Mouse (Mus musculus) midbrain, embryonic 13.5 days (tissue): ENCODE data around the gene Stk11ip. TPM values are rescaled to one million over a fixed set of nuclear protein-coding genes. Genes with fewer than 3 reads are reported as not detected.

Source experiments
- ATAC-seq: fragments of 200-750 bp; cut with Nextera tagmentation; 2 replicates; pipeline ENCODE4 v1.8.0; 2017; ENCODE audit warnings: mild to moderate bottlenecking, moderate TSS enrichment, moderate library complexity
- H3K27ac ChIP-seq: fragments of 300-500 bp; sonication (generic); 2 replicates; pipeline ENCODE4 v1.5.1; 2015; ENCODE audit warnings: inconsistent platforms, mild to moderate bottlenecking, moderate library complexity
- H3K27me3 ChIP-seq: fragments of 300-500 bp; sonication (generic); 2 replicates; pipeline ENCODE4 v1.6.1; 2015; ENCODE audit warnings: mild to moderate bottlenecking, inconsistent platforms
- H3K36me3 ChIP-seq: fragments of 300-500 bp; sonication (generic); 2 replicates; pipeline ENCODE4 v1.6.1; 2015; ENCODE audit warnings: mild to moderate bottlenecking, inconsistent platforms
- H3K4me1 ChIP-seq: fragments of 300-500 bp; sonication (generic); replicated peaks from 2 replicates; pipeline ENCODE4 v1.6.1; 2015; ENCODE audit warnings: inconsistent platforms
- H3K4me2 ChIP-seq: fragments of 300-500 bp; sonication (generic); replicated peaks from 2 replicates; pipeline ENCODE4 v1.6.1; 2015; ENCODE audit warnings: moderate library complexity, mild to moderate bottlenecking, inconsistent platforms
- H3K4me3 ChIP-seq: fragments of 300-500 bp; sonication (generic); replicated peaks from 2 replicates; pipeline ENCODE4 v1.5.1; 2015; ENCODE audit warnings: mild to moderate bottlenecking, inconsistent platforms
- H3K9ac ChIP-seq: fragments of 300-500 bp; sonication (generic); replicated peaks from 2 replicates; pipeline ENCODE4 v1.6.1; 2015; ENCODE audit warnings: mild to moderate bottlenecking, inconsistent platforms
- H3K9me3 ChIP-seq: fragments of 300-500 bp; sonication (generic); 2 replicates; pipeline ENCODE4 v1.6.1; 2016; ENCODE audit warnings: mild to moderate bottlenecking, inconsistent platforms
- WGBS: fragments of 180-500 bp; shearing (Covaris S2); methylation state at CpG from one replicate; pipeline ENCODE4 v1.1.7; 2015; 5-methylcytosine and 5-hydroxymethylcytosine counted together
- polyA plus RNA-seq: library from polyadenylated mRNA; unstranded; fragments of >200 nt; fragmentation: Nextera tagmentation; extraction: Ambion mirVana; gene quantifications from 2 replicates; pipeline ENCODE4 v1.2.1, GENCODE M21; 2015

Stk11ip gene
- polyA plus RNA-seq, 1 experiment from 2014 or later = 23.6 TPM

GRCm38 (mm10) chr1:75487405-75488161 is 33.7 kb upstream of the Stk11ip start:
- Histone ChIP-seq H3K9me3 (no peaks in the 10 kb centered on the region), H3K27me3 (peaks cover 76% of the 10 kb centered on the region), H3K27ac (no peak overlapping the region), H3K36me3 (peaks cover 43% of the 10 kb centered on the region), H3K4me3 (peak overlapping the region; percentile 49), H3K4me2 (peak overlapping the region; percentile 82), H3K4me1 (peaks cover 31% of the 10 kb centered on the region), H3K9ac (peak overlapping the region; percentile 57)
- ATAC-seq = peak; percentile 73
- under 1% methylated on average over 62 of the region's 62 CpGs for WGBS

GRCm38 (mm10) chr1:75490785-75491551 is 30.4 kb upstream of the Stk11ip start:
- Histone ChIP-seq H3K9me3 (no peaks in the 10 kb centered on the region), H3K36me3 (peaks cover 13% of the 10 kb centered on the region), H3K4me3 (no peak overlapping the region), H3K9ac (no peak overlapping the region), H3K27ac (no peak overlapping the region), H3K4me1 (peaks cover 24% of the 10 kb centered on the region), H3K4me2 (no peak overlapping the region), H3K27me3 (peaks cover 52% of the 10 kb centered on the region)
- 86% methylated on average over 34 of the region's 34 CpGs for WGBS
- no peak for ATAC-seq

- Histone ChIP-seq H3K9ac (no peak overlapping the region; the same call in 1 of the 2 replicates), H3K9me3 (no peaks in the 10 kb centered on the region), H3K27ac (no peak overlapping the region), H3K4me3 (no peak overlapping the region), H3K4me2 (no peak overlapping the region), H3K36me3 (peaks cover 17% of the 10 kb centered on the region), H3K4me1 (peaks cover 10% of the 10 kb centered on the region), H3K27me3 (peaks cover 40% of the 10 kb centered on the region)
- no peak for ATAC-seq
- WGBS = 30% methylated on average over 24 of the region's 24 CpGs
Measured at GRCm38 (mm10) chr1:75492579-75493170, 28.7 kb upstream of the Stk11ip start.

GRCm38 (mm10) chr1:75494878-75495548 is 26.3 kb upstream of the Stk11ip start:
- H3K27me3 ChIP-seq = peaks cover 23% of the 10 kb centered on the region
- peaks cover 40% of the 10 kb centered on the region for H3K36me3 ChIP-seq
- no peak overlapping the region for H3K4me2 ChIP-seq
- no peak overlapping the region for H3K4me3 ChIP-seq
- 0 out of 2 replicates have a peak, but pooled peaks cover 4% of the 10 kb centered on the region for H3K4me1 ChIP-seq
- H3K27ac ChIP-seq = no peak overlapping the region
- 44% methylated on average over 12 of the region's 12 CpGs for WGBS
- no peak overlapping the region for H3K9ac ChIP-seq
- no peak for ATAC-seq
- H3K9me3 ChIP-seq = no peaks in the 10 kb centered on the region

- Histone ChIP-seq H3K27me3 (peaks cover 7% of the 10 kb centered on the region), H3K9me3 (no peaks in the 10 kb centered on the region), H3K4me1 (0 out of 2 replicates have a peak, but pooled peaks cover 8% of the 10 kb centered on the region), H3K9ac (no peak overlapping the region), H3K27ac (no peak overlapping the region), H3K4me3 (no peak overlapping the region), H3K36me3 (peaks cover 52% of the 10 kb centered on the region), H3K4me2 (no peak overlapping the region)
- WGBS = 87% methylated on average over 4 of the region's 4 CpGs
- ATAC-seq = no peak
Measured at GRCm38 (mm10) chr1:75498897-75499296, 22.4 kb upstream of the Stk11ip start.

- peaks cover 52% of the 10 kb centered on the region for H3K36me3 ChIP-seq
- WGBS = 85% methylated on average over 7 of the region's 7 CpGs
- peaks cover 11% of the 10 kb centered on the region for H3K4me1 ChIP-seq
- H3K4me3 ChIP-seq = no peak overlapping the region
- H3K4me2 ChIP-seq = no peak overlapping the region
- H3K9ac ChIP-seq = no peak overlapping the region
- no peaks in the 10 kb centered on the region for H3K9me3 ChIP-seq
- ATAC-seq = no peak
- peaks cover 12% of the 10 kb centered on the region for H3K27me3 ChIP-seq
- no peak overlapping the region for H3K27ac ChIP-seq
Measured at GRCm38 (mm10) chr1:75499441-75499840, 21.9 kb upstream of the Stk11ip start.

- Histone ChIP-seq H3K36me3 (peaks cover 46% of the 10 kb centered on the region), H3K4me1 (peaks cover 22% of the 10 kb centered on the region), H3K9ac (no peak overlapping the region), H3K27ac (no peak overlapping the region), H3K9me3 (no peaks in the 10 kb centered on the region), H3K4me2 (no peak overlapping the region), H3K27me3 (peaks cover 15% of the 10 kb centered on the region), H3K4me3 (no peak overlapping the region)
- WGBS = 97% methylated on average over 9 of the region's 9 CpGs
- no peak for ATAC-seq
Measured at GRCm38 (mm10) chr1:75501905-75502304, 19.4 kb upstream of the Stk11ip start.

GRCm38 (mm10) chr1:75502945-75503650 is 18.2 kb upstream of the Stk11ip start:
- Histone ChIP-seq H3K4me2 (no peak overlapping the region), H3K9ac (no peak overlapping the region), H3K36me3 (peaks cover 42% of the 10 kb centered on the region), H3K9me3 (no peaks in the 10 kb centered on the region), H3K27ac (no peak overlapping the region), H3K4me3 (no peak overlapping the region), H3K4me1 (peaks cover 26% of the 10 kb centered on the region), H3K27me3 (peaks cover 15% of the 10 kb centered on the region)
- 86% methylated on average over 25 of the region's 25 CpGs for WGBS
- no peak for ATAC-seq

GRCm38 (mm10) chr1:75503651-75503980 is 17.7 kb upstream of the Stk11ip start:
- H3K27ac ChIP-seq = no peak overlapping the region
- no peaks in the 10 kb centered on the region for H3K9me3 ChIP-seq
- WGBS = 75% methylated on average over 23 of the region's 23 CpGs
- H3K36me3 ChIP-seq = peaks cover 37% of the 10 kb centered on the region
- H3K4me3 ChIP-seq = no peak overlapping the region
- peaks cover 26% of the 10 kb centered on the region for H3K4me1 ChIP-seq
- no peak overlapping the region for H3K9ac ChIP-seq
- no peak for ATAC-seq
- H3K4me2 ChIP-seq = no peak overlapping the region
- peaks cover 15% of the 10 kb centered on the region for H3K27me3 ChIP-seq

- WGBS = 72% methylated on average over 9 of the region's 9 CpGs
Measured at GRCm38 (mm10) chr1:75504256-75505045, 16.9 kb upstream of the Stk11ip start.

More at GRCm38 (mm10) chr1:75504256-75505045, 16.9 kb upstream of the Stk11ip start:
- Histone ChIP-seq H3K4me3 (peak overlapping the region; percentile 81), H3K4me2 (peak overlapping the region; percentile 94), H3K4me1 (peaks cover 26% of the 10 kb centered on the region), H3K36me3 (peaks cover 28% of the 10 kb centered on the region), H3K27ac (peak overlapping the region; percentile 90; the same call in 1 of the 2 replicates), H3K27me3 (peaks cover 18% of the 10 kb centered on the region), H3K9ac (peak overlapping the region; percentile 89), H3K9me3 (no peaks in the 10 kb centered on the region)
- no peak for ATAC-seq
